16 mouse cellular contexts compared by ENCODE assay signal in the genomic region with DNA sequence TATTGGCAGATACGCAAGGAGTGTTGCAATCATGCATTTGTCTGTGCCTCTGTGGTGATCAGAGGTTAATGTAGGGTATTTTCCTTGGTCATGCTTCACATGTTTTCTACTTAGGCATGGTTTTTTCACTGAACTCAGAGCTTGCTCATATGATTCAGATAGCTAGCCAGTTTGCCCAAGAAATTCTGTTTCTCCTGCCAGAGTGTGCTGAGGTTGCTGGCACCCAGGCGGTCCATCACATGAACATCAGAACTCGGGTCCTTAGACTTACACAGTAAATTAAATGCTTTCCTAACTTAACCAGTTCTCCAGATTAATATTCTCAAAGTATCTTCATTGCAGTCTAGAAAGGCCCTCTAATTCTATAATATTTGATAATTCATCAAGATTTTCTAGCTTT. TPM values are rescaled to one million over a fixed set of nuclear protein-coding genes. Genes with fewer than 3 reads are reported as not detected.
"Had no signal": no experiment of that assay in that cellular context is flagged by ENCODE, and none has a peak within 500 bp of the region (broad histone marks: within the 10 kb centered on the region; RNA-seq: fewer than 3 reads in every experiment).

No protein-coding gene starts in this region.

- H3K9ac ChIP-seq: lung, embryonic 14.5 days; midbrain, embryonic 12.5 days; neural tube, embryonic 12.5 days; stomach, embryonic 15.5 days had no signal

- H3K27ac ChIP-seq: midbrain, embryonic 10.5 days; midbrain, embryonic 12.5 days; neural tube, embryonic 12.5 days; stomach, embryonic 15.5 days; stomach, postnatal 0 days had no signal

- H3K4me3 ChIP-seq: midbrain, embryonic 10.5 days; midbrain, embryonic 12.5 days; neural tube, embryonic 12.5 days; stomach, embryonic 15.5 days had no signal

- DNase-seq: lung, adult 18-20 months; lung, embryonic 14.5 days; lung, postnatal 10 days; lung, postnatal 4 days; midbrain, embryonic 14.5 days; right cerebral cortex, postnatal 14 days; thymus, adult 2 months; thymus, postnatal 25 days; thymus, postnatal 4 days had no signal

- H3K4me2 ChIP-seq: lung, embryonic 14.5 days; midbrain, embryonic 12.5 days; neural tube, embryonic 12.5 days; stomach, embryonic 15.5 days had no signal

- H3K36me3 ChIP-seq: midbrain, embryonic 10.5 days; midbrain, embryonic 12.5 days; neural tube, embryonic 12.5 days; stomach, embryonic 15.5 days had no signal

- H3K9me3 ChIP-seq: midbrain, embryonic 10.5 days; midbrain, embryonic 12.5 days; neural tube, embryonic 12.5 days; stomach, embryonic 15.5 days had no signal

- H3K27me3 ChIP-seq: midbrain, embryonic 12.5 days; neural tube, embryonic 12.5 days; stomach, embryonic 15.5 days had no signal

- H3K4me1 ChIP-seq: midbrain, embryonic 12.5 days; neural tube, embryonic 12.5 days; stomach, embryonic 15.5 days had no signal

RNA-seq across cellular contexts. Expression of gene Olfm3, which starts 5.0 kb away (rescaled TPM):
- polyA plus RNA-seq: lung, embryonic 14.5 days; spleen, adult 2 months; testis, adult 2 months had no signal
